Mouse (Mus musculus) heart, embryonic 15.5 days (tissue): ENCODE measurements at regions not wholly inside any gene's neighbourhood (a gene's known extent, or its start where the extent isn't known, plus 50 kb on each side); places are given as distances from the start of the nearest gene placed in this dataset.

Source experiments
- ATAC-seq: fragments of 200-750 bp; cut with Nextera tagmentation; replicated peaks from 2 replicates; pipeline ENCODE4 v1.8.0; 2017; ENCODE audit warnings: low read depth, moderate TSS enrichment; ENCODE audit not compliant: insufficient number of reproducible peaks, insufficient read depth, low FRiP score
- H3K27ac ChIP-seq: fragments of 300-500 bp; sonication (generic); 2 replicates; pipeline ENCODE4 v1.5.1; 2015; ENCODE audit warnings: mild to moderate bottlenecking, inconsistent platforms
- H3K27me3 ChIP-seq: fragments of 300-500 bp; sonication (generic); 2 replicates; pipeline ENCODE4 v1.6.1; 2015; ENCODE audit warnings: inconsistent platforms
- H3K36me3 ChIP-seq: fragments of 300-500 bp; sonication (generic); 2 replicates; pipeline ENCODE4 v1.6.1; 2015; ENCODE audit warnings: mild to moderate bottlenecking, inconsistent platforms
- H3K4me1 ChIP-seq: fragments of 300-500 bp; sonication (generic); replicated peaks from 2 replicates; pipeline ENCODE4 v1.6.1; 2015; ENCODE audit warnings: inconsistent platforms
- H3K4me2 ChIP-seq: fragments of 300-500 bp; sonication (generic); 2 replicates; pipeline ENCODE4 v1.6.1; 2015; ENCODE audit warnings: inconsistent platforms, mild to moderate bottlenecking, moderate library complexity
- H3K4me3 ChIP-seq: fragments of 300-500 bp; sonication (generic); 2 replicates; pipeline ENCODE4 v1.5.1; 2015; ENCODE audit warnings: mild to moderate bottlenecking, inconsistent platforms
- H3K9ac ChIP-seq: fragments of 300-500 bp; sonication (generic); 2 replicates; pipeline ENCODE4 v1.6.1; 2015; ENCODE audit warnings: mild to moderate bottlenecking, inconsistent platforms
- H3K9me3 ChIP-seq: fragments of 300-500 bp; sonication (generic); replicated peaks from 2 replicates; pipeline ENCODE4 v1.6.1; 2016; ENCODE audit warnings: inconsistent platforms
- WGBS: fragments of 180-500 bp; shearing (Covaris S2); methylation state at CpG from one replicate; pipeline ENCODE4 v1.1.7; 2015; ENCODE audit warnings: mixed read lengths; 5-methylcytosine and 5-hydroxymethylcytosine counted together

DNA sequence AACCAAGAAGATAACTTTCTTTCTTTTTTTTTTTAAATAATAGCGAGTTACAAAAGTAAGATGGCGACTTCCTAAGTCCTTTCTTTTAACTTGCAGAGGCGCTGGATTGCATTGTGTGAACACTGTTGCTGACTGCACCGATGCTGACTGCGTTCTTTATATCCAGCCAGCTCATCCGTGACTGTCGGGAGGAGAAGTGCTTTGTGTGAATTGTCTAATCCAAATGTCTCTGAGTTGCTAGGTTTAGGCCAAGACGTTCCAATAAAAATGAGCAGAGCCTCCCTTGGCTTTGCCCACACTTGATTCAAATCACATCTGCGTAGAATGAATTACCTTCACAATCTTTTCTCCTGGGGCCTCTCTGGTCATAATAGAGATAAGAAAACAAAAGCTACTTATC, 156.0 kb upstream of the Slc24a2 start:
- ATAC-seq = no peak
- Histone ChIP-seq H3K4me1 (no peaks in the 10 kb centered on the region), H3K4me2 (no peak overlapping the region), H3K9me3 (no peaks in the 10 kb centered on the region), H3K27me3 (no peaks in the 10 kb centered on the region), H3K4me3 (no peak overlapping the region), H3K27ac (no peak overlapping the region), H3K36me3 (no peaks in the 10 kb centered on the region), H3K9ac (no peak overlapping the region)
- WGBS = 77% methylated on average over 9 of the region's 9 CpGs

GRCm38 (mm10) chr4:87385221-87385739, 155.0 kb upstream of the Slc24a2 start:
- H3K9ac ChIP-seq = no peak overlapping the region
- H3K9me3 ChIP-seq = no peaks in the 10 kb centered on the region
- H3K4me3 ChIP-seq = no peak overlapping the region
- ATAC-seq = no peak
- no peak overlapping the region for H3K27ac ChIP-seq
- WGBS = 56% methylated on average over 7 of the region's 7 CpGs
- no peaks in the 10 kb centered on the region for H3K27me3 ChIP-seq
- no peaks in the 10 kb centered on the region for H3K4me1 ChIP-seq
- H3K4me2 ChIP-seq = no peak overlapping the region
- no peaks in the 10 kb centered on the region for H3K36me3 ChIP-seq

GRCm38 (mm10) chr4:87384469-87385044, 154.3 kb upstream of the Slc24a2 start:
- 56% methylated on average over 6 of the region's 6 CpGs for WGBS
- H3K9ac ChIP-seq = no peak overlapping the region
- H3K36me3 ChIP-seq = no peaks in the 10 kb centered on the region
- ATAC-seq = no peak
- H3K4me1 ChIP-seq = no peaks in the 10 kb centered on the region
- H3K27me3 ChIP-seq = no peaks in the 10 kb centered on the region
- no peak overlapping the region for H3K4me2 ChIP-seq
- no peak overlapping the region for H3K4me3 ChIP-seq
- no peaks in the 10 kb centered on the region for H3K9me3 ChIP-seq
- no peak overlapping the region for H3K27ac ChIP-seq

- WGBS = 65% methylated on average over 5 of the region's 5 CpGs
- Histone ChIP-seq H3K4me2 (no peak overlapping the region), H3K27me3 (no peaks in the 10 kb centered on the region), H3K36me3 (no peaks in the 10 kb centered on the region), H3K4me1 (no peaks in the 10 kb centered on the region), H3K4me3 (no peak overlapping the region), H3K9me3 (no peaks in the 10 kb centered on the region), H3K9ac (no peak overlapping the region), H3K27ac (no peak overlapping the region)
- ATAC-seq = no peak
These were observed 150.4 kb upstream of the Slc24a2 start for GRCm38 (mm10) chr4:87380716-87381115.

DNA sequence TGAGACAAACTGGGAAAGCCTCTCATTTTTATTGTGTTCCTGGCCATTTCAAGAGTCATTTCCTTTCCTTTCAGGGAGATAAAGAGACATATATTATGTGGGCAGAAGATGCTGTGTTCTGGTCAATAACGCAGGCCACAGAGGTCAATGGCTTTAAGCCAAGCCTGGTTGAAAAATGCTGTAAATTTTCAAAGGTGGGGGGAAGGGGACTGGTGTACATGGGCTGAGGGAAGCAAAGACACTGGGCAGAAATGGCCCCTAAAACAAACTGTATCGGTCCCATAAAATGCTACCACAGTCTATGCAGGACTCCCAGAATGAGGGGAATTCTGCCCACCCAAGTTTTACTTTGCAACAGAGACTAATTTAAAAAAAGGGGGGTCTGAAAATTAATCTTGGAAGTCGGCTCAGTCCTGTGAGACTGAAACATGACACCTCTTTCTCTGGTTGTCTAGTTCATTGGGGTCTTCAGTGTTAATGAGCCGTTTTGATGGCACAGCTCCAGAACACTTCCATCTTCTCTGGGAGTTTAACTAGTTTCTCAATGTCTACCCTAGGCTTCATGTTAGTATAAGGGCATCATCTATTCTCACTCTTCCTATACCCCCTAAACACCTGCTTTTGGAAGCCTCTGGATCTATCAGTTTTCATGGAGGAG, 149.4 kb upstream of the Slc24a2 start:
- Histone ChIP-seq H3K4me2 (no peak overlapping the region), H3K4me1 (no peaks in the 10 kb centered on the region), H3K27ac (no peak overlapping the region), H3K9me3 (no peaks in the 10 kb centered on the region), H3K27me3 (no peaks in the 10 kb centered on the region), H3K36me3 (no peaks in the 10 kb centered on the region), H3K4me3 (no peak overlapping the region), H3K9ac (no peak overlapping the region)
- 62% methylated on average over 4 of the region's 4 CpGs for WGBS
- no peak for ATAC-seq

GRCm38 (mm10) chr4:87371960-87372359, 141.7 kb upstream of the Slc24a2 start:
- Histone ChIP-seq H3K27ac (no peak overlapping the region), H3K36me3 (no peaks in the 10 kb centered on the region), H3K4me3 (no peak overlapping the region), H3K4me2 (no peak overlapping the region), H3K9me3 (no peaks in the 10 kb centered on the region), H3K4me1 (peaks cover 19% of the 10 kb centered on the region), H3K9ac (no peak overlapping the region), H3K27me3 (no peaks in the 10 kb centered on the region)
- WGBS = 64% methylated on average over 7 of the region's 7 CpGs
- no peak for ATAC-seq

GRCm38 (mm10) chr4:87369626-87370234, 139.5 kb upstream of the Slc24a2 start:
- Histone ChIP-seq H3K36me3 (no peaks in the 10 kb centered on the region), H3K27ac (no peak overlapping the region), H3K4me2 (peak overlapping the region; percentile 81), H3K4me1 (peaks cover 19% of the 10 kb centered on the region), H3K9ac (peak overlapping the region; percentile 26; the same call in 1 of the 2 replicates), H3K4me3 (peak overlapping the region; percentile 30), H3K27me3 (no peaks in the 10 kb centered on the region), H3K9me3 (no peaks in the 10 kb centered on the region)
- WGBS = 12% methylated on average over 14 of the region's 14 CpGs
- ATAC-seq = no peak; the same call in 1 of the 2 replicates

DNA sequence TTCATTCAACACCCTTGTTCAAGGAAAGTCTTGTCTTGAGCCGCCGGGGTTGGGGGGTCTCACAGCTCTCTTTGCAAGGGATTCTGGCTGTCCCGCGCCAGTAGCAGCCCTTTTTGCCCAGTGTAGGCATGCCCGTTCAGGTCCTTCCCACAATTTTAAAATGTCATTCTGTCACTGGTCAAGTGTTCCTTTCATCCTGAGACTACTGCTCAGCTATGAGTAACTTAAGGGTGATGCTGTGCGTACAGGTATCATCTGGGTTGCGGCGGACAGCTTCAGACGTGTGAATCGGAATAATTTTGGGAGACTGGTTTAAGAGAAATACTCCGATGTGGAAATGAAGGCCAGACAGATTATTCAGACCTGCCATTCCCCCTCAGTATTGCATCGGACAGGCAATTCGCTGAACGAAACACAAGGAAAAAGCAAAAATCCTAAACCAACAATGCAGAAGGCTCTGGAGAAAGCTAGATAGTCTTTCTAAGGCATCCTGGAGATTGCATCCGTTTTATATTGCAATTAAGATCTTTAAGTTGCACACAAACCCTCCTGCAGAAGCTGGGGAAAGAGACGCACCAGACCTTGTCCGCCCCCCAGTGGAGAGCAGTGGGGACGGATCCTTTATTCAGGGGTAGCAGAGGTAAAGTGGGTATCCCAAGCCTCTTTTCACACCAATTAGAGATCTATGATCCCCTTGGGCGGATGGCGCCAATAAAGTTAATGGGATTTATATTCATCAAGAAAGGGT, 138.3 kb upstream of the Slc24a2 start:
- Histone ChIP-seq H3K9me3 (no peaks in the 10 kb centered on the region), H3K4me2 (peak overlapping the region; percentile 81), H3K27me3 (no peaks in the 10 kb centered on the region), H3K27ac (peak overlapping the region; percentile 55), H3K4me1 (peaks cover 19% of the 10 kb centered on the region), H3K9ac (peak overlapping the region; percentile 45), H3K4me3 (peak overlapping the region; percentile 57), H3K36me3 (no peaks in the 10 kb centered on the region)
- ATAC-seq = peak; percentile 65; the same call in 1 of the 2 replicates
- 10% methylated on average over 20 of the region's 20 CpGs for WGBS

DNA sequence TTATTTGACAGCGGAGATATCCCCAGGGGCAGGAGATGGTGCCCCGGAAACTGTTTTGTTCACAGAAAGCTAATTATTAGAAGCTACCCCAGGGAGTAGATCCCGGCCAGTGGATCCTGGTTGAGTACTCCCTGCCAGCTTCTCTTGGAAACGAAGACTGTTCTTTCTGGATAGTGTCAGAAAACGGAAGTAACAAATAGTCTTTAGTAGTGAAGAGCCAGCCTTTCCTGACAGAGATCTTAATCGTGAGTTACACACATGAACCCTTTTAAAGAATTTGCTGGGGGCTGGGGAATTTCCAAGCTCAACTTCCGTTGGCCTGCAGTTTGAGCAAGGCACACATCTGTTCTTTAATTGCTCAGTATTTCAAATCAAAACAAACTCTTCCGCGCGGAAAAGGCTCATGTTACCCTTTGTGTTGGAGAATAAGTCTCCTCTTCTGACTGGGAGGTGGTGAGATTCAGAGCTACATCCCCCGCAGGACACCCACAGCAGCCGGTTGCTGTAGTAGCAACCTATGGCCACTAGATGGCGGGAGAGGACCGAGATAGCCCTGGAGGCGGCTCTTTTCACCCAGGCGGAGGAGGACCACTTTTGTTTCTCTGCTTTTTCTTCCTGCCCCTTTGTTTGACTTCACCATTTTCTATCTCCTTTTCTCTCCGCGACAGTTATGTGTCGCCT, 137.6 kb upstream of the Slc24a2 start:
- H3K4me2 ChIP-seq = peak overlapping the region; percentile 81
- peaks cover 19% of the 10 kb centered on the region for H3K4me1 ChIP-seq
- H3K4me3 ChIP-seq = peak overlapping the region; percentile 57
- peak overlapping the region; percentile 55 for H3K27ac ChIP-seq
- no peaks in the 10 kb centered on the region for H3K27me3 ChIP-seq
- WGBS = 9% methylated on average over 19 of the region's 19 CpGs
- no peaks in the 10 kb centered on the region for H3K36me3 ChIP-seq
- peak overlapping the region; percentile 45 for H3K9ac ChIP-seq
- H3K9me3 ChIP-seq = no peaks in the 10 kb centered on the region
- ATAC-seq = peak; percentile 81

DNA sequence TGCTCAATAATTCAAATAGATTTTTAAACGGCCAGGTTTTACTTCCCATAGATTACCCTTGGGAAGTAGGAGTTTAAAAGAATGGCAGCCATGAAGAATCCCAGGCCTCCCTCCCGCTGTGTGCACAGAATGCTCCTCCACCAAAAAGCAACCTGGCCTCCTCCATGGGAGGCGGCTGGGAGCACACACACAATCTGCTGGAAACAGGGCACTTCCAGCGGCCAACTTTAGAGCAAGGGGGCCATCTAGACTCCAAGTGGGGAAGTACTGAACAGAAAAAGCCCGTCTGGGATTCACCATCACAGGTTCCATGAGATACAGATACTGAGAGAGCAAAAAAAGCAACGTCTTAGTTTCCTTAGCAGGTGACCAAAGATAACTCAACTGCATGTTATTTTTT, 131.9 kb upstream of the Slc24a2 start:
- no peaks in the 10 kb centered on the region for H3K36me3 ChIP-seq
- no peak overlapping the region for H3K4me2 ChIP-seq
- ATAC-seq = 0 out of 2 replicates have a peak, but pooled peaks have one; percentile 31
- no peak overlapping the region for H3K27ac ChIP-seq
- no peaks in the 10 kb centered on the region for H3K9me3 ChIP-seq
- H3K4me3 ChIP-seq = no peak overlapping the region
- H3K27me3 ChIP-seq = no peaks in the 10 kb centered on the region
- no peaks in the 10 kb centered on the region for H3K4me1 ChIP-seq
- WGBS = 12% methylated on average over 6 of the region's 6 CpGs
- no peak overlapping the region for H3K9ac ChIP-seq

DNA sequence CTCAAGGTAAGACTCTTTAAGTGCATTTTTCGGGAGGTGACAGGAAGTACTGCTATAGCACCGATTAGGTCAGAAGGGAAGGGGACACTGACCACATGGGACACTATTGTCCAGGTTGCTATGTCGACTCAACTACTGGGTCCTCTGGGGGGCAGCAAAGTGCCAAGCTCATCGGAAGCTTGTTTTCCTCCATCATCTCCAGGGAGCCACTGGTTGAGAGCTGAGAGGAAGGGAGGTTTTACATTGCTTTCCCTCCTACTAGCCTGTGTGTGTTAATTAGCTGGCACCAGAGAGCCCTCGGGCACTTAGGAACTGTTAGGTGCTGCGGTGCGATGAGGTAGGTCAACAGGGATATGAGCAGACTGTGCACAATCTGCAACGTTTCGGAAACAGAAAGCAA, 129.2 kb upstream of the Slc24a2 start:
- Histone ChIP-seq H3K27me3 (no peaks in the 10 kb centered on the region), H3K9me3 (no peaks in the 10 kb centered on the region), H3K27ac (no peak overlapping the region), H3K4me2 (peak overlapping the region; percentile 38; the same call in 1 of the 2 replicates), H3K4me1 (no peaks in the 10 kb centered on the region), H3K4me3 (no peak overlapping the region), H3K36me3 (no peaks in the 10 kb centered on the region), H3K9ac (no peak overlapping the region)
- 37% methylated on average over 9 of the region's 9 CpGs for WGBS
- ATAC-seq = no peak; the same call in 1 of the 2 replicates
